Mouse (Mus musculus) lung, postnatal 0 days (tissue): Measurements from ENCODE around the gene Adgrf1. TPM values are rescaled to one million over a fixed set of nuclear protein-coding genes. Genes with fewer than 3 reads are reported as not detected.

Experiments
- ATAC-seq: fragments of 200-750 bp; cut with Nextera tagmentation; 2 replicates; pipeline ENCODE4 v1.8.0; 2017; ENCODE audit warnings: moderate library complexity
- DNase-seq: peaks from one replicate; pipeline ENCODE4 v3.0.0-alpha.2; 2016; ENCODE audit warnings: low spot score
- H3K27ac ChIP-seq: fragments of 300-500 bp; sonication (generic); 2 replicates; pipeline ENCODE4 v1.5.1; 2014; ENCODE audit warnings: antibody characterized with exemption, mild to moderate bottlenecking, low read length, mixed read lengths
- H3K27me3 ChIP-seq: fragments of 300-500 bp; sonication (generic); replicated peaks from 2 replicates; pipeline ENCODE4 v1.6.1; 2014; ENCODE audit warnings: low read length, mixed read lengths; ENCODE audit not compliant: insufficient read depth
- H3K36me3 ChIP-seq: fragments of 300-500 bp; sonication (generic); 2 replicates; pipeline ENCODE4 v1.6.1; 2014; ENCODE audit warnings: low read length, mixed read lengths; ENCODE audit not compliant: insufficient read depth
- H3K4me1 ChIP-seq: fragments of 300-500 bp; sonication (generic); 2 replicates; pipeline ENCODE4 v1.6.1; 2014; ENCODE audit warnings: antibody characterized with exemption, low read depth, low read length, mixed read lengths; ENCODE audit not compliant: insufficient read depth
- H3K4me2 ChIP-seq: fragments of 300-500 bp; sonication (generic); replicated peaks from 2 replicates; pipeline ENCODE4 v1.6.1; 2014; ENCODE audit warnings: low read depth, mild to moderate bottlenecking, low read length, moderate library complexity, mixed read lengths
- H3K4me3 ChIP-seq: fragments of 300-500 bp; sonication (generic); 2 replicates; pipeline ENCODE4 v1.5.1; 2014; ENCODE audit warnings: low read depth, low read length
- H3K9ac ChIP-seq: fragments of 300-500 bp; sonication (generic); replicated peaks from 2 replicates; pipeline ENCODE4 v1.6.1; 2014; ENCODE audit warnings: low read depth, mild to moderate bottlenecking
- H3K9me3 ChIP-seq: fragments of 300-500 bp; sonication (generic); 2 replicates; pipeline ENCODE4 v1.6.1; 2016; ENCODE audit warnings: low read length, mixed read lengths
- CTCF ChIP-seq: IDR thresholded peaks from 2 replicates; pipeline ENCODE4 v1.5.1; 2016; ENCODE audit warnings: antibody characterized with exemption, mild to moderate bottlenecking
- EP300 ChIP-seq: IDR thresholded peaks from 2 replicates; pipeline ENCODE4 v1.6.1; 2016; ENCODE audit warnings: antibody characterized with exemption, mild to moderate bottlenecking, control low read depth
- WGBS: fragments of 180-500 bp; shearing (Covaris S2); extraction: QIAGEN DNeasy Blood & Tissue Kit; methylation state at CpG from one replicate; pipeline ENCODE4 v1.1.7; 2014; 5-methylcytosine and 5-hydroxymethylcytosine counted together
- polyA plus RNA-seq: library from polyadenylated mRNA; unstranded; fragments of >200 nt; fragmentation: Nextera tagmentation; extraction: Ambion mirVana; gene quantifications from 2 replicates; pipeline ENCODE4 v1.2.1, GENCODE M21; 2015

Gene Adgrf1
- polyA plus RNA-seq, 1 experiment from 2014 or later: not detected

DNA sequence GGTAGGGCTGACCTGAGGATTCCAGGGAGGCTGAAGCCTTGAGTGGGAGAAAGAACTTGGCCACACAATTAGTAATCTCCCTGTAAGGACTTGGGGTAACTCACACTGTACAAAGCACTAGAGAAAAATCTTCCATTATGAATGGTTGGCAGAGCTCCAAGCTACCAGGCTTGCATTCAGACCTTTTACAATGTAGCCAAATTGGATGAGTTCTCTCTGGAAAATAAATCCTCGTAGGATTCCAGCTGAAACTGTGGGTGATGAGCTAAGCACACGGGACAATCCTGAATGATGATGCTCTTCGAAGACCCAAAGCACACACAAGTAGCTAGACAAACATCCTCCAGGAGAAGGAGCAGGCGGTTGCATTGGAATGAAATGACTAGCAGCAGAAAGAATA, 7.1 kb downstream of the Adgrf1 start:
- TF ChIP-seq EP300: no peak
- TF ChIP-seq CTCF: no peak
- WGBS: 36% methylated on average over 4 of the region's 4 CpGs
- H3K27ac ChIP-seq: no peak overlapping the region
- H3K36me3 ChIP-seq: no peaks in the 10 kb centered on the region
- H3K9me3 ChIP-seq: no peaks in the 10 kb centered on the region
- H3K4me3 ChIP-seq: no peak overlapping the region
- DNase-seq (no peak), ATAC-seq (no peak)
- H3K4me2 ChIP-seq: no peak overlapping the region
- H3K4me1 ChIP-seq: no peaks in the 10 kb centered on the region
- H3K9ac ChIP-seq: no peak overlapping the region
- H3K27me3 ChIP-seq: no peaks in the 10 kb centered on the region

- Histone ChIP-seq H3K4me2 (no peak overlapping the region), H3K4me3 (no peak overlapping the region), H3K27me3 (no peaks in the 10 kb centered on the region), H3K9ac (no peak overlapping the region), H3K9me3 (no peaks in the 10 kb centered on the region), H3K36me3 (no peaks in the 10 kb centered on the region), H3K27ac (no peak overlapping the region), H3K4me1 (no peaks in the 10 kb centered on the region)
- no peak for TF ChIP-seq EP300
- no peak for TF ChIP-seq CTCF
- no peak for DNase-seq
- no peak for ATAC-seq
- 57% methylated on average over 7 of the region's 7 CpGs for WGBS
Observed at GRCm38 (mm10) chr17:43279671-43280070, 9.5 kb downstream of the Adgrf1 start.

DNA sequence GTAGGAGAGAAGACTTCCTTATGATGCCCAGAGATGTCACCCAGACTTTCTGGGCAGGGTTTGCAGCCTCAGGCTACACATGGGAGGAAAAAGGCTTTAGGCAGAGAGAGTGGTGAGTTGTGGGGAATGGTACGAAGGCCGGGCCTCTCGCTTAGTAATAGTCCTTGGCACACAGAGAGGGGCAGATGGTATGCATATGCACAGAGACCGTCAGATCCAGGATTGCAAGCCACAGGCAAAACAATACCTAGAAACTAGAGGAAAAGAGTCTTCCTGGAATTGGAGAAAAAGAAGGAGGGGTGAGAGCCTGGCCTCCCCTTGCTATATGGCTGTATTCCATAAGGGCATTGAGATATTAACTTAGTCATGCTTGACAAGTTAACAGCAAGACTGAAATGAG, 12.2 kb downstream of the Adgrf1 start:
- Histone ChIP-seq H3K4me3 (no peak overlapping the region), H3K36me3 (no peaks in the 10 kb centered on the region), H3K9ac (no peak overlapping the region), H3K9me3 (no peaks in the 10 kb centered on the region), H3K27ac (no peak overlapping the region), H3K4me1 (no peaks in the 10 kb centered on the region), H3K4me2 (no peak overlapping the region), H3K27me3 (no peaks in the 10 kb centered on the region)
- TF ChIP-seq CTCF: no peak
- TF ChIP-seq EP300: no peak
- ATAC-seq: no peak
- WGBS: 82% methylated on average over 4 of the region's 4 CpGs
- no peak for DNase-seq

- no peaks in the 10 kb centered on the region for H3K27me3 ChIP-seq
- no peak overlapping the region for H3K9ac ChIP-seq
- no peaks in the 10 kb centered on the region for H3K9me3 ChIP-seq
- H3K4me1 ChIP-seq: no peaks in the 10 kb centered on the region
- H3K36me3 ChIP-seq: no peaks in the 10 kb centered on the region
- no peak overlapping the region for H3K27ac ChIP-seq
- no peak for ATAC-seq
- H3K4me2 ChIP-seq: no peak overlapping the region
- DNase-seq: no peak
- TF ChIP-seq CTCF: no peak
- no peak for TF ChIP-seq EP300
- H3K4me3 ChIP-seq: no peak overlapping the region
- 46% methylated on average over 5 of the region's 5 CpGs for WGBS
Observed at GRCm38 (mm10) chr17:43282828-43283227, 12.7 kb downstream of the Adgrf1 start.

- TF ChIP-seq CTCF (no peak), EP300 (no peak)
- no peak overlapping the region for H3K27ac ChIP-seq
- H3K36me3 ChIP-seq: no peaks in the 10 kb centered on the region
- no peak for DNase-seq
- no peaks in the 10 kb centered on the region for H3K4me1 ChIP-seq
- no peaks in the 10 kb centered on the region for H3K9me3 ChIP-seq
- no peaks in the 10 kb centered on the region for H3K27me3 ChIP-seq
- H3K4me2 ChIP-seq: no peak overlapping the region
- no peak for ATAC-seq
- no peak overlapping the region for H3K9ac ChIP-seq
- 73% methylated on average over 7 of the region's 7 CpGs for WGBS
- H3K4me3 ChIP-seq: no peak overlapping the region
Observed at GRCm38 (mm10) chr17:43299515-43299914, 29.4 kb downstream of the Adgrf1 start.

DNA sequence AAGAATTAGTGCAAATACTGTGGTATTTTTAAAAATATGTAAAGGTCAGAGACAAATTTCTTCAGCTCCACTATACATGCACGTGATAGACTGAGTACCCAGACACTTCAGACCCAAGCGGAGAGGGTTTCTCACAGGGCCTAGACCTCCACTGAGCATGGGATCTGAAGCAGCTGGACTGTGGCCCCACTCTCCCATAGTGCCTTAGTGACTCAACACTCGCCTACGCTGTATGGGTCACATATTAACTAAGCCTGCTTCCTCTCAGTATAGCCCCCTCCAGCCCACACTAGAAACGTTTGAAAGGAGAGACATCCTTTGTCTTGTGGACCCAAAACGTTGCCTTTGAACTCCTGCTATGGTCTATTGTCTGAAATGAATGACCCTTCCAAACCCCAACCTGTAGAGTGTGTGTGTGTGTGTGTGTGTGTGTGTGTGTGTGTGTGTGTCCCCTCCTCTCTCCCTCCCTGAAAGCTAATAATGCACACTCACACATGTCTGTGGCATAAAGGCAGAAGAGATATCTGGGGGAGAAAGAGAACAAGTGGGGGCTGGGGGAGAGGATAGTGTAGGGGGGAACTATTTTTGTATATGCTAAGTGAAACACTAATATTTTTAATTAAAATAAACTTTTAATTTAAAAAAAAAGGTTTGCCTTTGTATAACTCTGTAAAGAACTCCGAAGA, 56.0 kb downstream of the Adgrf1 start:
- no peak overlapping the region for H3K9ac ChIP-seq
- DNase-seq (no peak), ATAC-seq (no peak)
- H3K9me3 ChIP-seq: no peaks in the 10 kb centered on the region
- peaks cover 3% of the 10 kb centered on the region; the same call in 1 of the 2 replicates for H3K4me1 ChIP-seq
- no peak overlapping the region for H3K27ac ChIP-seq
- no peaks in the 10 kb centered on the region for H3K36me3 ChIP-seq
- H3K27me3 ChIP-seq: no peaks in the 10 kb centered on the region
- H3K4me3 ChIP-seq: no peak overlapping the region
- 41% methylated on average over 7 of the region's 7 CpGs for WGBS
- TF ChIP-seq EP300 (no peak), CTCF (no peak)
- H3K4me2 ChIP-seq: no peak overlapping the region
